ENCODE assay signal across 15 mouse cellular contexts in genomic region chr6:97321156-97321555, GRCm38 (mm10).
A peak's percentile ranks its signal among the peaks of the same experiment; 100 is the strongest.
DNase-seq lines count a peak whose midpoint lies in the region; ATAC-seq lines count a peak whose summit lies in the region.
"Had no signal": no experiment of that assay in that cellular context is flagged by ENCODE, and none has a peak within 500 bp of the region (broad histone marks: within the 10 kb centered on the region; RNA-seq: fewer than 3 reads in every experiment).

No protein-coding gene starts in this region.

- no peak overlapping the region for H3K4me3 ChIP-seq in liver, embryonic 12.5 days
- H3K4me3 ChIP-seq: embryonic facial prominence, embryonic 12.5 days; myocyte had no signal

- peak; percentile 91 for DNase-seq in heart, adult 11 months
- DNase-seq in heart, postnatal 4 days = no peak
- peak; percentile 29 for DNase-seq in liver
- DNase-seq in T-cell, adult 2 months (ENCODE audit: low spot score) = peak; percentile 48
- DNase-seq in cerebellum, adult 9-11 months = no peak
- no peak for DNase-seq in left cerebral cortex, adult 8-10 months (ENCODE audit: low spot score in 2 of 2)
- DNase-seq: adrenal gland, postnatal 25 days; cerebellum, adult 11-12 months; kidney, adult 18-20 months had no signal

- no peak for ATAC-seq in liver, embryonic 12.5 days
- peak; percentile 68 for ATAC-seq in monocyte, adult 5-6 weeks (replicated peaks; ENCODE audit: insufficient number of reproducible peaks, low FRiP score, low TSS enrichment, poor library complexity, severe bottlenecking)
- ATAC-seq: forebrain, embryonic 14.5 days; Patski had no signal

- no peak overlapping the region for H3K9ac ChIP-seq in liver, embryonic 12.5 days
- H3K9ac ChIP-seq: embryonic facial prominence, embryonic 12.5 days had no signal

- H3K36me3 ChIP-seq in liver, embryonic 12.5 days = peaks cover 16% of the 10 kb centered on the region; the same call in 1 of the 2 replicates
- H3K36me3 ChIP-seq: embryonic facial prominence, embryonic 12.5 days had no signal

- no peaks in the 10 kb centered on the region for H3K27me3 ChIP-seq in liver, embryonic 12.5 days (replicated peaks)
- H3K27me3 ChIP-seq: embryonic facial prominence, embryonic 12.5 days; Patski had no signal

- WGBS in liver, embryonic 12.5 days (ENCODE audit: insufficient replicate concordance) = 13% methylated on average over 11 of the region's 11 CpGs

- no peak overlapping the region; the same call in 1 of the 2 replicates for H3K4me2 ChIP-seq in liver, embryonic 12.5 days
- H3K4me2 ChIP-seq: embryonic facial prominence, embryonic 12.5 days had no signal

- no peaks in the 10 kb centered on the region for H3K9me3 ChIP-seq in liver, embryonic 12.5 days (replicated peaks)
- H3K9me3 ChIP-seq: embryonic facial prominence, embryonic 12.5 days had no signal

- H3K27ac ChIP-seq in liver, embryonic 12.5 days = no peak overlapping the region
- H3K27ac ChIP-seq: embryonic facial prominence, embryonic 12.5 days had no signal

- H3K4me1 ChIP-seq in liver, embryonic 12.5 days = peaks cover 14% of the 10 kb centered on the region
- H3K4me1 ChIP-seq: embryonic facial prominence, embryonic 12.5 days had no signal

Comparison
In these comparisons a context has a peak if more than half of its experiments do, and no peak if none do; other contexts are left out.
1. DNase-seq: peak in heart, adult 11 months (single experiment), liver (single experiment) and T-cell, adult 2 months (single experiment); none in heart, postnatal 4 days (single experiment), cerebellum, adult 9-11 months (single experiment) and left cerebral cortex, adult 8-10 months (0 of 2).